Mouse (Mus musculus): ENCODE results near the gene Nfkbil1.

Gene Nfkbil1

GRCm38 (mm10) chr17:35185639-35186611 lies 49.7 kb downstream of the Nfkbil1 start:
- DNase-seq (ENCODE audit: inconsistent age in 2 of 2, low spot score in 1 of 2) = peak; percentile 73 to 91

GRCm38 (mm10) chr17:35180093-35180492 lies 55.5 kb downstream of the Nfkbil1 start:
- DNase-seq (ENCODE audit: inconsistent age in 2 of 2, low spot score in 1 of 2) = peak in 1 of 2 experiments; percentile 3

- peak; percentile 78 to 93 for DNase-seq (ENCODE audit: inconsistent age in 2 of 2, low spot score in 1 of 2)
These were observed 57.1 kb downstream of the Nfkbil1 start for GRCm38 (mm10) chr17:35178528-35178927.

- no peak for DNase-seq (ENCODE audit: inconsistent age in 2 of 2, low spot score in 1 of 2)
These were observed 59.6 kb downstream of the Nfkbil1 start, which contains the start of gene Aif1 for GRCm38 (mm10) chr17:35175968-35176367. Aif1 (minus strand) TSS chr17:35176068.

- no peak for DNase-seq (ENCODE audit: inconsistent age in 2 of 2, low spot score in 1 of 2)
These were observed 60.2 kb downstream of the Nfkbil1 start for GRCm38 (mm10) chr17:35175382-35175781.

GRCm38 (mm10) chr17:35174201-35174977 lies 61.2 kb downstream of the Nfkbil1 start:
- DNase-seq (ENCODE audit: inconsistent age in 2 of 2, low spot score in 1 of 2) = no peak

GRCm38 (mm10) chr17:35173329-35173728 lies 62.3 kb downstream of the Nfkbil1 start:
- DNase-seq (ENCODE audit: inconsistent age in 2 of 2, low spot score in 1 of 2) = no peak

GRCm38 (mm10) chr17:35172445-35173234 lies 63.0 kb downstream of the Nfkbil1 start:
- no peak for DNase-seq (ENCODE audit: inconsistent age in 2 of 2, low spot score in 1 of 2)

All from adrenal gland, adult (tissue).